Mouse (Mus musculus) hematopoietic multipotent progenitor cell, adult 10-12 weeks (in vitro differentiated cells): ENCODE results near the gene B4galt3. TPM values are rescaled to one million over a fixed set of nuclear protein-coding genes. Genes with fewer than 3 reads are reported as not detected.

Source experiments
- polyA plus RNA-seq: library from polyadenylated mRNA; stranded (reverse); fragments of >175 nt; gene quantifications from 2 replicates; pipeline ENCODE4 v1.2.3, GENCODE M21; 2012; ENCODE audit warnings: low replicate concordance

The B4galt3 gene
- polyA plus RNA-seq: 63.2 and 69.5 TPM in 2 replicates

DNA sequence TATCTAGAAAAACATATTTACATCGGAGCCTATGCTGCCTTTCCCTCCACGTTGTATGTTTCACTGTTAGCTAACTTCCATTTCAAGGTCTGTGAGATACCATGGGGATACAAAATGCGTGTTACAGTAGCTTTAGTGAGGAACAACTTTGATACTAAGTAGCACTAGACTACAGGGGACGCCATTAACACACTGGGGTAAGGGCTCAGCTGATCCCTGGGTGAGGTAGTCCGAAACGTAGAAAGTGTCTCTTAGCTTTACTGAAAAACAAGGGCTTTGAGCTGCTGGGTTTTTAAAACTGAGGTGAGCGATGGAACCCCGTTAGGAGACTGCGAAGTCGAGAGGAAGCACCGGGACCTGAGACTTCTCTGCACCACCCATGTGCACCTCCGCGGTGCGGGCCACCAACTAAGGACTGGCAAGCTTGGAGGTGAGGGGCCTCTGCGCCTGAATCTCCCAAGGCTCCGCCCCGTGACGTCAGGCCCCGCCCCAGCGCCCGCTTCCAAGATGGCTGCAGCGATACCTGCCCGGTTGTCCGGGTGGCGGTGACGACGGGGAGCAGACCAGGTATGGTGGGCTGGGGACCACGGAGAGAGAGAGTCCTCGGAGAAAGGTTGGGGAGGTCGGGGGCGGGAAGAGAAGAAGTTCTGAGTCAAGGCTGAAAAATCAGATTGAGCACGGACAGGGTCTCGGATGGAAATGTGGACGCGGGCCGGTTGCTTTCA lies at the start of gene B4galt3:
Gene B4galt3 (plus strand): TSS at position 481 of the 725 bp plus-strand sequence.

DNA sequence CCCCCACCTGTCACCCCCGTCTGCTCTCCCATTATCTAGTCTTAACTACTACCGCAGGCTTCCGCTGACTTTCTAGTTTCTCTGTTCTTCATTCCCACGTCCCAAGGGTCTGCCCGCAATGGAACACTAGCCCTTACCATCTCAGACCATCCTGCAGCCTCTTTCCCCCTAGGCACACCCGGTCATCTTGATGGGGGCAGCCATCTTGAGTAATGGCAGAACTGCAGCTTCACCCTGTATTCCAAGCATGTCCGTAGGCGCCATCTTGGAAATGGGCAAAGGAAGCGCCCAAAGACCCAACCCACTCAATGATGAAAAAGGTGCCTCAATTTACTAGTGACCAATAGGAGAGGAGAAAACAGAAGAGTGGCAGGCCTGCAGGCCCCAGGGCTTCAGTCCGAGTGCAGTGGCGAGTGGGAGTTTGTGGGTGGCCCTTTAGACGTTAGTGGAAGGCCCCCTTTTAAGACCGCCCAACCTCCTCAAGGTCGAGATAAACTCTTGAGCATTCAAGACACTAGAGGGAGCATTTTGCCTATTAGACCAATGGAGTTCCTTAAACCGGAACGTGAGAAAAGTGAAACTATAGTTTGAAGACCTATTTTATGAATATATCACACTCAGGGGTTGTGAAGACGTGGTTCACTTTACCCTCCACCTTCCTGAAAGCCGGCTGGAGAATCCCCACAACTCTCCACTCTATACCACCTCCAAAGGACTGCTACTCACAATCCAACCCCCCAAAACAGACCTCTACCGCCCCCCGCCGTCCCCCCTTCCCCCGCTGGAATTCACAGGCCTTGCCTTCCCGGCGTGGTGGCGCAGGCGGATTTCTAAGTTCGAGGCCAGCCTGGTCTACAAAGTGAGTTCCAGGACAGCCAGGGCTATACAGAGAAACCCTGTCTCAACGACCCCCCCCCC lies 47.6 kb upstream of the B4galt3 start, which contains the start of gene Tomm40l:
Gene Tomm40l (minus strand): TSS at position 277 of the 918 bp plus-strand sequence.

DNA sequence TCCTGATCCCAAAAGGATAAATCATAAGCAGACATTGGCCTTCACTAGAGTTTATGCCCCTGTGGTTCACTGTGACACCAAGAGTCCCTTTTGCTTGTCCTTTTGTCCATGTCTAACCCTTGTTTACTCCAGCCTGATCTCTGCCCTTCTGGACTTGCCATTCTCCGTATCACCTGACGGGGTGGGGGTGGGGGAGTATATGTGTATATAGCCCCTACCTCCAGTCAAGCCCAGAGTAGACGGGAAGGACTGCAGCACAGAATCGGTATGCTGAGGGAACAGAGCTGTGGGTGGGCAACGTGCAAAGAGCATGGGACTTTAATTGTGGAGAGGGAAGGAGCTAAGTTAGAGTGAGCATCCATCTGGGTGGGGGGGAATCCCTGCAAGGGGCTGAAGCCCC lies 45.3 kb upstream of the B4galt3 start, which contains the start of gene Apoa2:
Gene Apoa2 (plus strand): TSS at position 198 of the 400 bp plus-strand sequence.

DNA sequence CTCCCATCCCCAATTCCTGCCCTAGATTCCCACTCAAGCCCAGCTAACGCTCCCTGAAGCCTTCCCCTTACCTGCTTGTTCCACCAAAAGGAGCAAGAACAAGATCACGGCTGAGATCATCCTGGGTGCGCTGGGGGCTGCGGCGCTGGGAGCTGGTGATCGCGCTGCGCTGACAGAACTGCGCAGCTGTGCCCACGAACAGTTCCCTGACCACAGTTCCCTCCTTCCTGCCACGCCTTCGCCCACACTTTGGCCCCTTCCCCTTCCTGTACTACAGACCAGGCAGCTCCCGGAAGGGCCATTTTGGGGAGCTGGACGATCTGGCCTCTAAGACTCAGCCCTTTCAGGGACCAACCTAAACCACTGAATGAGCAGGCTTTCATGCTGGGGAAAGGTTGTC lies 36.0 kb upstream of the B4galt3 start, which contains the start of gene Fcer1g:
Gene Fcer1g (minus strand): TSS at position 240 of the 400 bp plus-strand sequence.

DNA sequence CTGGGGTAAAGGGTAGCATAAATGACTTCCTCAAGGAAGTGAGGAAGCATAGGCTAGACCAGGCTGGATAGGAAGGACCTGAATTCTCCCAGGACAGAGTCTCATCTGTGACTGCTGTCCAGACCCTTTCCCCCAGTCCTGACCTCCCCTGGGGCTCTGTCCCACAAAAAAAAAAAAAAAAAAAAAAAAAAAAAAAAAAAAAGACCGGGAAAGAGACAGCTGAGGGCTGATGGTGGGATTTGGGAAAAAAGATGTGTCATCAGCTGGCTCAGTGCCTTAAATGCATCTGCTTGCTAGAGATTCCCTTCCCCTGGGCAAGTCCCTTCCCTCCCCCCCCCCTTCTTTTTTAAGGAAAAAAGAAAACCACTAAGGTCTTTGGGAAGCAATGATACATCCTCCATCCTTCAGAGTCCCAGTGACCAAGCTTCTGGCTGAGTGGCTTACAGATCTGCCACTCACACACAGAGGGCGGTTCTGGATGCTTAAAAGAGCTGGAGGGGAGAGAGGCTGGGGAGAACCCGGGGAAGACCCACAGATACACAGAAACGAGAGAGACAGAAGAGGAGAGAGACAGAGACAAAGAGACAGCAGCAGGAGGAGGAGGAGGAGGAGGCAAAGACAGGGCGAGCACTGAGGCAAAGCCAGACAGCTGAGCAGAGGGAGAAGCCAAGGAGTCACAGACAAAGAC lies 20.1 kb upstream of the B4galt3 start, which contains the start of gene Adamts4:
Gene Adamts4 (plus strand): TSS at position 509 of the 688 bp plus-strand sequence.

DNA sequence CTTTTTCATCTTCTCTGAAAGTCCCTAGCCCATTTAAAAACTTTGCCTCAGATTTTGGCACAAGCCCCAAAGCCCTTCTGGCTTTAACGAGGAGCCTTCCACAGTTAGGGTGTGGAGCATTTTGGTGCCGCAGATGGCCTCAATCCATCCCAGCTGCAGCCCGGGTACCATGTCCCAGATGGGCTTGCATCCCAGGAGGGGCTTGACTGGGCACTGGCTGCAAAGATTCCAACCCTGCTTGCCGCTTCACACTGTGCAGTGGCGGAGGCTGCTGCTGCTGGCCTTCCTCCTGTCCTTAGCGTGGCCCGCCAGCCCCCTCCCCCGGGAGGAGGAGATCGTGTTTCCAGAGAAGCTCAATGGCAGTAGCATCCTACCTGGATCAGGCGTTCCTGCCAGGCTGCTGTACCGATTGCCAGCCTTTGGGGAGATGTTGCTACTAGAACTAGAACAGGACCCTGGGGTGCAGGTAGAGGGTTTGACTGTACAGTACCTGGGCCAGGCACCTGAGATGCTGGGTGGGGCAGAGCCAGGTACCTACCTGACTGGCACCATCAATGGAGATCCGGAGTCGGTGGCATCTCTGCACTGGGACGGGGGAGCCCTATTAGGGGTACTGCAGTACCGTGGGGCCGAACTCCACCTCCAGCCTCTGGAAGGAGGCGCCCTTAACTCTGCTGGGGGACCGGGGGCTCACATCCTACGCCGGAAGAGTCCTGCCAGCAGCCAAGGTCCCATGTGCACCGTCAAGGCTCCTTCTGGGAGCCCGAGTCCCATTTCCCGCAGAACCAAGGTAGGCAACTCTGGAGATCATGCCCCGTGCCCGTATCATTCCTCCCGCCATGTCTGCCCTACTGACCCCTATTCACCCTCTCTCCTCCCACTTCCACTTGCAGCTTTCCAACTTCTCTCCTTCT lies 19.2 kb upstream of the B4galt3 start, which contains the start of gene Ndufs2:
Gene Ndufs2 (minus strand): TSS at position 709 of the 914 bp plus-strand sequence.

DNA sequence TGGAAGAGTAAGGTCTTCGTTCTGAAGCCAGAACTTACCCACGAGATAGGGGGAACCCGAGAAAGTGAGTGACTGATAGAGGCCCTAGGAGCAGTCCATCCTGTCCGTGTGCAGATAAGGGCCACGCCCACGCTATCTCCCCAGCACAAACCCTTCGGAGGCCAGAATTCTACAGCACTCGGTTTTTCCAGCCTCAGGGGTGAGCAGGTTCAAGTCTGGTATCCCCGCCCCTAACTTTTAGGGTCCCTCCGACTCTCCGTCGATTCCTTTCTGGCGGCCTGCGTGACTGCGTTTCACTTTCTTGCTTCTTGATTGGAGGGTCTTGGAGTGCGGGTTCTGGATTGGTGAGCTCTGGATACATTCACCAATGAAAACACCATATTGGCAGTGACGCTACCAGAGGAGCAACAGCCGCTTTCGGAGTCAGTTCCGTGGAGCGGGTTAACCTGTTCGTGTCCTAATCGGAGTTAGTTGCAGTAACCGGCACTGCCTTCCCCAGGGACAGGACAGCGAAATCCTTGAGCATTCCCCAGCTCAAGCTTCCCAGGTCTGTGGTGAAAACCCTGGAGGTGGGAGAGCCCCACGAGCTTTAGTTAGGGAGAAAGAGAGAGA lies 10.9 kb downstream of the B4galt3 start, which contains the start of gene Ppox:
Gene Ppox (minus strand): TSS at position 271 of the 612 bp plus-strand sequence.

DNA sequence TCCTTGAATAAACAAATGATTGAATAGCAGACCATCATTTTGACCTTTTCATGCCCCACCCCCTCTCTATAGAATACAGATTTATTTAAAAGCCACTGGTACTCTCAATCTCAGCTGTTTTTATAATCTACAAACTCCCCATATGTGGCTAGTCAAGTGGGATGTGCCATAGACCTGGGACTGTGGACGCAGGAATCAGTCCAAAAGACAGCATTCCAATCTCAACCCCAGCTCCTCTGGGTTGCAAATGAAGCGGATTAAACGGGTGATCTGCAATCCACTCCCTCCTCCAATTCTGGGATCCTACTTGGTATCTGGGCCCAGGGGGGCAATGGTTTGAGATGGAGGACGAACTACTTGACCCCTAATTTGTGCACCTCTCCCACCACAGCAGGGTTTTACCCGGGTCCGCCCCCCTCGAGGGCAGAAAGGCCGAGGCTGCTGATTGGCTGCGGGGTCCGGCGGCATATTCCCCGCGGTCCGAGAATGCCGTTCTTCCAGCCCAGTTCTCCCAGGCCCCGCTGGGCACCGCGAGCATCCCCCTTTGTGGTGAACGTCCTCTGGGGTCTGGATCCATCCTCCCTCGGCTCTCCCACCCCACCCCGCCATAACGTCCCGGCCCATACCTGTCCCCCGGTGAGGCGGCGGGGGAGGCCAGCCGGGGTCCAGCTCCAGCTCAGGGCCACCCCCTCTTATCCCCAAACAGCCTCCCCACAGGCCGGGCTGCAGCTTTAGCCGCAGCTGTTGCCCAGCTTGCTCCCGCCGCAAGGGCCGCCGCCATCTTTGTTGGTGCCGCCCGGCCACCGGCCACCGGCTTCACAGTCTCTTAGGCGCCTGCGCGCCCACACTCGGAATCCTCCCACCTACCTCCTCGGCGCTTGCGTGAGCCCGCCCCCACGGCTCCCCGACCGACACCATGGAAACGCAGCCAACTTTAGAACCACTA lies 17.3 kb downstream of the B4galt3 start, which contains the start of gene Usp21:
Gene Usp21 (minus strand): TSS at position 856 of the 946 bp plus-strand sequence.

DNA sequence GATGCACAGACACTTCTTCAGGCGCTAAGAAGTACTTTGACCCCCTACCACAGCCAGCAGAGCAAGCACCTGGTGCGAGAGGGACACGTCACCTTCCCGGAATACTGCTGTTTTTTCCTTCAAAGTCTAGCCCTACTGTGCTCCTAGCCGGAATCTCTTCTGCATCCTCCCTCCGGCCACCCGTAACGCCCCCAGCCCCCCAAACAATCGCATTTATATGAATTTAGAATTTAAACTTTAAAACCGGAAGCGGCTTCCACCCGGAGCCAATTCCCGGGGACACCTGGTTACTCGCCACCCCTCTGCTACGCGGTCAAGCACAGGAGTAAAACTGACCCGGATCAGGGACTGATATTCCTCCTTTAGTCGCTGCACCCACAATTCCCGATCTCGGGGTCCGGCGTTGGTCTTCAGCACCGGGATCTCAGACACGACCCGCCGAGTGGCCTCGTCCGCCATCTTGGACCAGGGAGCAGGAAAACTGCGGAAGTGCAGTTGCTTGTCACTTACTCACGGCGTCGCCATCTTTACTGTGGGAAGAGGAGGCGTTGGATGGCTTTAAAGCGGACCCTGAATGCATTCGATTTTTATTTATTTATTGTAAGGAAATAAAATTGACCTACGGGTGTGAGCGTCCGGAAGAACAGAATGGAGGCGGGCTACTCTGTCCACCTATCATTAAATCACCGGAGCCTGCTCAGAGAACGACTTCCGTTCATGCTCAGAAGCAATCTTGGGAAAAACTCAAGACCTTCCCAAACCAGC lies 24.4 kb downstream of the B4galt3 start, which contains the start of gene Ufc1:
Gene Ufc1 (minus strand): TSS at position 727 of the 765 bp plus-strand sequence.

Other genes with a start within 250 kb of the B4galt3 start
- gene Fcgr3, start 205.4 kb upstream of the B4galt3 start, polyA plus RNA-seq: 7.1 and 11.2 TPM in 2 replicates
- gene Cfap126, start 156.4 kb upstream of the B4galt3 start, polyA plus RNA-seq: 1.2 and 1.6 TPM in 2 replicates
- gene Sdhc, start 119.7 kb upstream of the B4galt3 start, polyA plus RNA-seq: 5.3 and 72.1 TPM in 2 replicates
- not detected in 2 replicates for gene Mpz, start 119.6 kb upstream of the B4galt3 start, polyA plus RNA-seq
- 0.66 and 1.8 TPM in 2 replicates for gene Pcp4l1, start 74.1 kb upstream of the B4galt3 start, polyA plus RNA-seq
- gene Nr1i3, start 56.4 kb upstream of the B4galt3 start, polyA plus RNA-seq: not detected in 2 replicates
- 18.3 and 19.3 TPM in 2 replicates for gene Tomm40l, start 47.8 kb upstream of the B4galt3 start, polyA plus RNA-seq
- not detected in 2 replicates for gene Apoa2, start 45.3 kb upstream of the B4galt3 start, polyA plus RNA-seq
- gene Fcer1g, start 36.0 kb upstream of the B4galt3 start, polyA plus RNA-seq: 33.6 and 46.3 TPM in 2 replicates
- gene Adamts4, start 19.9 kb upstream of the B4galt3 start, polyA plus RNA-seq: 0.04 and 0.17 TPM in 2 replicates
- gene Ndufs2, start 18.9 kb upstream of the B4galt3 start, polyA plus RNA-seq: 29.8 and 80.2 TPM in 2 replicates
- gene Ppox, start 10.9 kb downstream of the B4galt3 start, polyA plus RNA-seq: 29.7 and 70.3 TPM in 2 replicates
- gene Usp21, start 17.7 kb downstream of the B4galt3 start, polyA plus RNA-seq: 77.2 and 163 TPM in 2 replicates
- 17.7 and 40.2 TPM in 2 replicates for gene Ufc1, start 24.7 kb downstream of the B4galt3 start, polyA plus RNA-seq
- 11.6 and 25.3 TPM in 2 replicates for gene Dedd, start 58.8 kb downstream of the B4galt3 start, polyA plus RNA-seq
- 9.5 and 14.3 TPM in 2 replicates for gene Nit1, start 75.3 kb downstream of the B4galt3 start, polyA plus RNA-seq
- gene Pfdn2, start 75.3 kb downstream of the B4galt3 start, polyA plus RNA-seq: 6.8 and 10.4 TPM in 2 replicates
- gene Klhdc9, start 90.5 kb downstream of the B4galt3 start, polyA plus RNA-seq: 0.44 and 0.99 TPM in 2 replicates
- 2.4 and 3.8 TPM in 2 replicates for gene Nectin4, start 99.8 kb downstream of the B4galt3 start, polyA plus RNA-seq
- gene Arhgap30, start 118.6 kb downstream of the B4galt3 start, polyA plus RNA-seq: 174 and 196 TPM in 2 replicates
- gene Usf1, start 141.0 kb downstream of the B4galt3 start, polyA plus RNA-seq: 54.0 and 85.7 TPM in 2 replicates
- 1.4 TPM in 1 of 2 replicates, not detected in the other for gene Tstd1, start 148.5 kb downstream of the B4galt3 start, polyA plus RNA-seq
- gene F11r, start 167.2 kb downstream of the B4galt3 start, polyA plus RNA-seq: 0.16 and 1.7 TPM in 2 replicates
- 17.0 and 18.6 TPM in 2 replicates for gene Alyref2, start 233.2 kb downstream of the B4galt3 start, polyA plus RNA-seq